Mouse (Mus musculus): Measurements from ENCODE around the gene Slc4a4. TPM values are rescaled to one million over a fixed set of nuclear protein-coding genes. Genes with fewer than 3 reads are reported as not detected.
"Not testable (repeated sequence)": the region's sequence is repeated elsewhere in the genome, so short reads cannot be mapped to it uniquely, and the experiment has no call there.

The Slc4a4 gene
- polyA plus RNA-seq, 1 experiment, result 905 TPM

- WGBS, result 72% methylated on average over 3 of the region's 3 CpGs
Observed at GRCm38 (mm10) chr5:88976428-88976827, 89.8 kb downstream of the Slc4a4 start.

GRCm38 (mm10) chr5:88980740-88981139 is 94.1 kb downstream of the Slc4a4 start:
- Histone ChIP-seq H3K4me1 (ENCODE audit: control insufficient read depth, insufficient read depth, low read length) (peaks cover 11% of the 10 kb centered on the region), H3K27ac (ENCODE audit: insufficient read depth, low read depth, low read length) (peak overlapping the region; percentile 77; the same call in 1 of the 2 replicates), H3K4me3 (ENCODE audit: insufficient read depth, low read depth, low read length) (no peak overlapping the region)
- no peak for TF ChIP-seq CTCF (IDR thresholded peaks at IDR 0.05; ENCODE audit: insufficient read depth, low read depth, low read length)
- TF ChIP-seq POLR2A (IDR thresholded peaks at IDR 0.05; ENCODE audit: insufficient read depth, low read depth, low read length), result no peak
- 84% methylated on average over 4 of the region's 4 CpGs for WGBS

More at GRCm38 (mm10) chr5:88976428-88976827, 89.8 kb downstream of the Slc4a4 start:
- H3K27ac ChIP-seq (ENCODE audit: insufficient read depth, low read depth, low read length), result peak overlapping the region; percentile 50
- TF ChIP-seq POLR2A (IDR thresholded peaks at IDR 0.05; ENCODE audit: insufficient read depth, low read depth, low read length) (no peak), CTCF (IDR thresholded peaks at IDR 0.05; ENCODE audit: insufficient read depth, low read depth, low read length) (no peak)
- no peak overlapping the region for H3K4me3 ChIP-seq (ENCODE audit: insufficient read depth, low read depth, low read length)
- H3K4me1 ChIP-seq (ENCODE audit: control insufficient read depth, insufficient read depth, low read length), result peaks cover 9% of the 10 kb centered on the region

- peak overlapping the region; percentile 77 for H3K27ac ChIP-seq (ENCODE audit: insufficient read depth, low read depth, low read length)
- 32% methylated on average over 8 of the region's 8 CpGs for WGBS
- no peak for TF ChIP-seq CTCF (IDR thresholded peaks at IDR 0.05; ENCODE audit: insufficient read depth, low read depth, low read length)
- no peak for TF ChIP-seq POLR2A (IDR thresholded peaks at IDR 0.05; ENCODE audit: insufficient read depth, low read depth, low read length)
- H3K4me1 ChIP-seq (ENCODE audit: control insufficient read depth, insufficient read depth, low read length), result peaks cover 10% of the 10 kb centered on the region
- H3K4me3 ChIP-seq (ENCODE audit: insufficient read depth, low read depth, low read length), result no peak overlapping the region
Observed at GRCm38 (mm10) chr5:88981243-88982014, 94.8 kb downstream of the Slc4a4 start.

GRCm38 (mm10) chr5:88982040-88982736 is 95.6 kb downstream of the Slc4a4 start:
- Histone ChIP-seq H3K27ac (ENCODE audit: insufficient read depth, low read depth, low read length) (no peak overlapping the region), H3K4me3 (ENCODE audit: insufficient read depth, low read depth, low read length) (no peak overlapping the region), H3K4me1 (ENCODE audit: control insufficient read depth, insufficient read depth, low read length) (peaks cover 5% of the 10 kb centered on the region)
- 68% methylated on average over 3 of the region's 3 CpGs for WGBS
- no peak for TF ChIP-seq POLR2A (IDR thresholded peaks at IDR 0.05; ENCODE audit: insufficient read depth, low read depth, low read length)
- no peak for TF ChIP-seq CTCF (IDR thresholded peaks at IDR 0.05; ENCODE audit: insufficient read depth, low read depth, low read length)

- WGBS, result 92% methylated on average over 2 of the region's 2 CpGs
- Histone ChIP-seq H3K4me1 (ENCODE audit: control insufficient read depth, insufficient read depth, low read length) (peaks cover 5% of the 10 kb centered on the region), H3K4me3 (ENCODE audit: insufficient read depth, low read depth, low read length) (no peak overlapping the region), H3K27ac (ENCODE audit: insufficient read depth, low read depth, low read length) (no peak overlapping the region)
- TF ChIP-seq CTCF (IDR thresholded peaks at IDR 0.05; ENCODE audit: insufficient read depth, low read depth, low read length) (no peak), POLR2A (IDR thresholded peaks at IDR 0.05; ENCODE audit: insufficient read depth, low read depth, low read length) (no peak)
Observed at GRCm38 (mm10) chr5:88983170-88983569, 96.6 kb downstream of the Slc4a4 start.

- Histone ChIP-seq H3K4me3 (ENCODE audit: insufficient read depth, low read depth, low read length) (no peak overlapping the region), H3K27ac (ENCODE audit: insufficient read depth, low read depth, low read length) (no peak overlapping the region), H3K4me1 (ENCODE audit: control insufficient read depth, insufficient read depth, low read length) (peaks cover 5% of the 10 kb centered on the region)
- WGBS, result 72% methylated on average over 7 of the region's 7 CpGs
- TF ChIP-seq CTCF (IDR thresholded peaks at IDR 0.05; ENCODE audit: insufficient read depth, low read depth, low read length) (no peak), POLR2A (IDR thresholded peaks at IDR 0.05; ENCODE audit: insufficient read depth, low read depth, low read length) (no peak)
Observed at GRCm38 (mm10) chr5:88983652-88984051, 97.0 kb downstream of the Slc4a4 start.

- no peak overlapping the region for H3K4me3 ChIP-seq (ENCODE audit: insufficient read depth, low read depth, low read length)
- no peak overlapping the region for H3K27ac ChIP-seq (ENCODE audit: insufficient read depth, low read depth, low read length)
- H3K4me1 ChIP-seq (ENCODE audit: control insufficient read depth, insufficient read depth, low read length), result peaks cover 2% of the 10 kb centered on the region; the same call in 1 of the 2 replicates
- TF ChIP-seq POLR2A (IDR thresholded peaks at IDR 0.05; ENCODE audit: insufficient read depth, low read depth, low read length) (no peak), CTCF (IDR thresholded peaks at IDR 0.05; ENCODE audit: insufficient read depth, low read depth, low read length) (no peak)
Observed at GRCm38 (mm10) chr5:88989018-88989417, 102.4 kb downstream of the Slc4a4 start.

- 44% methylated on average over 9 of the region's 9 CpGs for WGBS
- TF ChIP-seq POLR2A (IDR thresholded peaks at IDR 0.05; ENCODE audit: insufficient read depth, low read depth, low read length) (no peak), CTCF (IDR thresholded peaks at IDR 0.05; ENCODE audit: insufficient read depth, low read depth, low read length) (no peak)
- Histone ChIP-seq H3K4me3 (ENCODE audit: insufficient read depth, low read depth, low read length) (no peak overlapping the region), H3K27ac (ENCODE audit: insufficient read depth, low read depth, low read length) (peak overlapping the region; percentile 21; the same call in 1 of the 2 replicates), H3K4me1 (ENCODE audit: control insufficient read depth, insufficient read depth, low read length) (peaks cover 5% of the 10 kb centered on the region; the same call in 1 of the 2 replicates)
Observed at GRCm38 (mm10) chr5:88990196-88990747, 103.7 kb downstream of the Slc4a4 start.

- H3K4me3 ChIP-seq (ENCODE audit: insufficient read depth, low read depth, low read length); H3K4me1 ChIP-seq (ENCODE audit: control insufficient read depth, insufficient read depth, low read length); H3K27ac ChIP-seq (ENCODE audit: insufficient read depth, low read depth, low read length): not testable (repeated sequence)
- WGBS, result 72% methylated on average over 2 of the region's 2 CpGs
Observed at GRCm38 (mm10) chr5:88991309-88991708, 104.7 kb downstream of the Slc4a4 start.

Data from olfactory bulb, adult 2 months (tissue).